Mouse (Mus musculus) monocyte, adult 2 months (primary cell): Measurements from ENCODE around the gene Gpnmb.

Experiments used
- DNase-seq, 2 experiments: peaks; one replicate each; pipeline ENCODE4 v3.0.0; 2022; ENCODE audit warnings: low spot score in 2 of 2, low read depth in 1 of 2

Gpnmb gene

GRCm38 (mm10) chr6:49096421-49096820 is 60.1 kb downstream of the Gpnmb start:
- DNase-seq, result no peak

DNA sequence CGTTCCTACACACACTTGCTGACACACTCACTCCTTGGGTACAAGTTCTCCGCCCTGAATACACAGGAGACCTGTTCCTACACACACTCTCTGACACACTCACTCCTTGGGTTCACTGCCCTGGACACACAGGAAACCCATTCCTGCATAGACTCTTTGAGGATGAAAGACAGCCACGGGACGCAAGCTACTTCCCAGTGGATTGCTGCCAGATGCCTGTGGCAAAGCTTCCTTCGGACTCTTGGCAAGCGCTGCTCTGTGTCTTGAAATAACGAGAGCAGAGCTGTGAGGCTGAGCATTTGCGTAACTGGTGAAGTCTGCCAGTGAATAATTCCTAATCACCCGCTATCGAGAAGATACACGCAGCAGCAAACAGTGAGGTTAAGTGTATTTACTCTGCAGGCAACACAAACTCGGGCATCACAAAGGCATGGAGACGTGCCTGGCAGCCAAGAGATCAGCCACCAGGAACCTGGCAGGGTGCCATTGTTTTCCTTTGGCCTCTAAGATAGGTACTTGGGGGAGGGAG is 60.7 kb downstream of the Gpnmb start:
- no peak for DNase-seq

DNA sequence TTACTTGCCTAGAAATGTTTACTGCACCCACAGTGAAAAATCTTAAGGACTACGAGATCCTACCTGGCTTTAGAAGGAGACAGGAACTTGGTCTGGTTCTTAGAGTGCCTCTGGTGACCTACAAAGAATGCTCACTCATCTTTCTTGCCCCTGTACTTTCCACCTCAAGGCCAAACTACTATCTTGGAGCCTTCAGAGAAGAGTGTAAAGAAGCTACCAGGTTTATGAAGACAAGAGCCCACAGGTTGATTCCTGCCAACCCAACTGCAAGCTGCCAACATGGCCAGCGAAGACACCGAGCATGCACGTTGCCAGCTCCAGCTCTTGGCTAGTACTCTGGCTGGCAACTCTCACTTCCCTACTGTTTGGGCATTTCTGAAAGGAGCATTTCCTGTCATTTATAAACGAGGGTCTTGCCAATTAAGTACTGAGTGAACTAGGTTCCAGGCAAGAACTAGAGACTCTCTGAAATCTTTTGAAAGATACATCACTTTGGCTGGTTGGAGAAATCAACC is 61.3 kb downstream of the Gpnmb start:
- no peak for DNase-seq

GRCm38 (mm10) chr6:49099086-49099485 is 62.7 kb downstream of the Gpnmb start:
- DNase-seq, result no peak

GRCm38 (mm10) chr6:49106746-49107500 is 70.6 kb downstream of the Gpnmb start:
- no peak for DNase-seq

DNA sequence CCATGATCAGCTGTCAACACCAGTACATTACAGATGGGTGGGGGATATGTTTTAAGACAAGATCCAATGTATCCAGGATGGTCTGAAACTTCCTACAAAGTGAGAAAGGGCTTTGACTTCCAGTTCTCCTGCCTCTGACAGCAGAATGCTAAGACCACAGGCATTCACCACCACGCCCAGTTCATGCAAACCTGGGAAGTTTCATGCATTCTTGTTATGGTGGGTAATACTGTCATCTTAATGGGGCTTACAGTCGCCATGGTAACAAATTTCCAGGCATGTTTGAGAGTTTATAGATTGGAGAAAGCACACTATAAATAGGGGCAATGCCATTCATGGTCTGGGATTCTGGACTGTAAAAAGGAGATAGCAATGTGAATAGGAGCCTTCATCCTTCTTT is 72.8 kb downstream of the Gpnmb start:
- DNase-seq, result no peak

DNA sequence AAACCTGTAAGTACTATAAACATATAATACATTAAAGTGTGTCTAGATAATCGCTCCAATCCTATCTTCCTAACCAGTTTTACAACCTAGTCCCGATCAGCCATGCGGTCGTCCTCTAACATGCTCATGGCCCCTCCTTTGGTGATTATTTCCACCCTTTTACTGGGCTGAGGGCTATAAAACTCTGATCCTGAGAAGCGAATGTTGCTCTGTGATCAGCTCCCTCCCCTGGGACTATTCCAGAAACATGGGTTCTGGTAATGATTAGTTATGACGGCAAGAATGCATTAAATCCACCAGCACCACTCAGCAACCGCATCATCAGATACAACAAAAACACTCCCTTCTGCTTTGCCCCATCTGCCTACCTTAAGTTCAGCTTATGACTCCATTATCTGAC is 77.5 kb downstream of the Gpnmb start:
- DNase-seq, result no peak

DNA sequence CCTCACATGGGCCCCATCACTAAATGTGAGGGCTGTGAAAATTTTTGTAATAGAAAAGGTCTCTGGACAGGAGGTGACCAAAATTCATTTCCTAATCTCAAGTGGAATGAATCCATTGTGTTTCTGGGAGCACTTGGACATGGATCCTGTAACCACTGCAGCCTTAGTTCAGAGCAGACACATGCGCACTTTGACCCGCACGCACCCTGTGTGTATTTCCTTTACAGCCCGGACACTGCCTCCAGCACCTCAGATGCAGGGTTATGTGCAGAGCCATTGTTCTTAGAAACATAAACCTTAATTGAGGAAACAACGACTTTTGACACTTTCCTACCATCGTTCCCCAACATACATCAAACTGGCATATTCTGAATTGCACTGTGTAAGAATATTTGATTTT is 78.1 kb downstream of the Gpnmb start:
- DNase-seq, result no peak

DNA sequence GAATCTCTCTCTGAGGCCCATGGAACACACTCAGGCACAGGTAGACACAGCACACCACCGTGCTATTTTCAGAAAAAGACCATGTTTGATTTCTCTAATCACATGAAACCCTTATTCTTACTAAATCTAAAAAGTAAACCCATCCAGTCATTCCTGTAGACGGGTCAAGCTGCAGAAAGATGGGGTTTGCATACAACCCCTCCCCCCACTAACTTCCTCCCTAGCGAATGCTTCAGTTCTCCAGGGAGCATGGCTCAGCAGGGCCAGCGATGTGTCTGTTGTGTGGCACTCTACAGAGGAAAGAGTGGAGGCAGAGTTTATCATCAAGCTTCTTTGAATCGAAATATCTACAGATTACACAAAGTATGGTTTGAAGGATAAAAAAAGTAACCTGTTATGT is 79.2 kb downstream of the Gpnmb start:
- DNase-seq, result no peak

- DNase-seq, result no peak
Measured at GRCm38 (mm10) chr6:49116241-49116640, 79.9 kb downstream of the Gpnmb start.

DNA sequence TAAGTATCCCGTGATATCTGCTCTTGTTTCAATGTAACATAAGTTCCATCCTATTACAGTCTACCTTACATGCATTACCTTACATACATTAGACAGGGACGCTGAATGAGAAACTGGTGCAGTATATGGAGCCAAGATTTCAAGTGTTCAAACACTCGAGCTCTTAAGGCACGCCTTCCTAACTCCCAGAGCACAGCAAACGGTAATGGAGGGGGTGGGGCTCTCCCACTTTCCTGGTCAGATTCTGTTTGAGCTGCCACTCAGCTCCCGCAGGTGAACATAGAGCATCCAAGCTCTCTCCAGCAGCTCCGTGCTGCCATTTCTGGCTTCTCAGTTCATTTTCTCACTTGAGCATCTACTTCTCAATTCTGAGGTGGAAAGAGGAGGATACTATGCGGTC is 82.1 kb downstream of the Gpnmb start:
- no peak for DNase-seq

DNA sequence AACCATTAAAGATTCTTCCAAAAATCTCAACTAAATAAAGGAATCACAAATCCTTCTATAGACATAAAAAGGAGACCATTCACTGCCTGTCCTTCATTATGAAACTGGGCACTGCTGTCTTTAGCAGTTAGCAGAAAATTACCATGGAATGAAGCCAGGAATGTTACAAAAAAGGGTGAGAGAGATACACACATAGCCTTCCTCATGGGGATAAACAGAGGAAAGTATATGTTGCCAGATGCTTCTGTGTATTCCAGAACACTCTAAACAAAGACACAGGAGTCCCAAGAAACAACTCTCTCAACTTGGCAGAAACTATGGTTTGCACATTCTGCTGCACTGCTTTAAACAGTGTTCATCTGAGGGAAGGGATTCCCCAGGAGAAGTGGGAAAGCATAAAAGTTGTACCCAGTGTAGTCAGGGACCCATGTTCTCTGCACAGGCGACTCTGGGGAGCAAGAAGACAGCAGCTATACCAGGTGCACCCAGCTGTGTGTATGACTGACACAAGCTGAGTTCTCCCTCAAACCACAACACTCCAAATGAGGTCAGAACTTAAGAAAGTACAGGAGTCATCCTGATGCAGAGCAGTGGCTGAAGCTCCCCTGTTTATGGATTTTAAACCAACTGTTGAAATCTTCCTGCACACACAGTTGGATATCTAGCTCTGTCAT is 83.3 kb downstream of the Gpnmb start:
- DNase-seq, result no peak

GRCm38 (mm10) chr6:49120370-49120769 is 84.0 kb downstream of the Gpnmb start:
- no peak for DNase-seq
